Mouse (Mus musculus): Measurements from ENCODE around the gene Fxyd1.

- no peak for TF ChIP-seq POLR2A (IDR thresholded peaks at IDR 0.05; ENCODE audit: low read depth, low read length)
- TF ChIP-seq CTCF (IDR thresholded peaks at IDR 0.05; ENCODE audit: borderline replicate concordance, insufficient read depth, low read length): no peak
Measured at GRCm38 (mm10) chr7:31055354-31055824, 1.6 kb downstream of the Fxyd1 start.

All from embryonic fibroblast, embryonic 13.5 days (primary cell).